Comparison of ENCODE assay signal across 8 mouse cellular contexts in the genomic region with DNA sequence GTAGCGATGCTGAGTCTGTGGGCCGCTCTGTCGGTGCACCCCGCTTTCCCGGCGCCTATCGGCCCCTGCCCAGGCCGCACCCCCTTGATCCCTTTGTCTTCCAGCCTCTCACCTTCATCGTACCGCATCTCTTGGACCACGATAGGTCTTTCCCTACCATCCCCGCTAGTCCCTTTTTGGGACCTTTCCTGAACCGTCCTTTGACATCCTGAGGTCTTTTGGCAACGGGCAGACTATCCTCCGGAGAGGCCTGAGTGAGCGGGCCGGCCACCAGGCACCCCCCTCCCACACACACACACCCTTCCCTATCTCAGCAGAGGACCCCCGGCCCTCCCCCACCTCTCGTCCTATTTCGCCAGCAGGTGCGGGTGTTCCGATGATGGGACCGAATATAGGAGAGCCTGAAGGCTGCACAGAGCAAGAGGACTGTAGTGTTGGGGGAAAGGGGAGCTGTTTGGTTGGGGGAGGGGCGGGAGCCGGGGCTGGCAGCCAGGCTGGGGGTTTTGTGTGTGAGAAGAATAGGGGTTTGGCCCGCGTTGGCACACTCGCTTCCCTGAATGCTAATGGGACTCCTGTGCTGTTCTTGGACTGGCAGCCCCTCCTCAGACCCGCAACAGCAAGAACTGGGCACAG. TPM values are rescaled to one million over a fixed set of nuclear protein-coding genes. Genes with fewer than 3 reads are reported as not detected.
DNase-seq lines count a peak whose midpoint lies in the region; ATAC-seq and TF ChIP-seq lines count a peak whose summit lies in the region.

A gene (minus strand): TSS at position 419 of the 633 bp plus-strand sequence.

- H3K27ac ChIP-seq in forebrain, embryonic 16.5 days (ENCODE audit: low read length) = peak within 1 kb of the TSS; percentile 61
- H3K27ac ChIP-seq in liver, postnatal 0 days (ENCODE audit: low read depth) = no peak within 1 kb of the TSS

- H3K9ac ChIP-seq in forebrain, embryonic 16.5 days (replicated peaks; ENCODE audit: low read depth, low read length) = peak within 1 kb of the TSS; percentile 73
- no peak within 1 kb of the TSS for H3K9ac ChIP-seq in liver, postnatal 0 days (replicated peaks)

- intact Hi-C loops in left cerebral cortex, postnatal 4 days (cut with DNase I) = loop anchor here (10.0 kb wide), 1 partner anchor 281 kb away; no protein-coding TSS in a partner anchor
- intact Hi-C loops in left cerebral cortex, postnatal 25 days (cut with DNase I) = loop anchor here (10.0 kb wide), 1 partner anchor 281 kb away; no protein-coding TSS in a partner anchor

- DNase-seq in left cerebral cortex, postnatal 4 days = peak; percentile 78
- DNase-seq in left cerebral cortex, postnatal 25 days (ENCODE audit: low spot score in 2 of 2) = no peak
- peak; percentile 40 for DNase-seq in embryo, embryonic 11 days
- peak; percentile 11 for DNase-seq in liver, postnatal 0 days
- no peak for DNase-seq in thymus, postnatal 10 days (ENCODE audit: low spot score in 2 of 2)

- H3K4me3 ChIP-seq in forebrain, embryonic 16.5 days (replicated peaks; ENCODE audit: low read length) = peak within 1 kb of the TSS; percentile 63
- H3K4me3 ChIP-seq in liver, postnatal 0 days (ENCODE audit: low read depth, low read length) = peak within 1 kb of the TSS; percentile 30

- H3K36me3 ChIP-seq in forebrain, embryonic 16.5 days (ENCODE audit: control insufficient read depth, insufficient read depth) = no peaks in the 10 kb centered on the region
- H3K36me3 ChIP-seq in liver, postnatal 0 days (replicated peaks; ENCODE audit: insufficient read depth, low read length) = no peaks in the 10 kb centered on the region

- H3K4me2 ChIP-seq in forebrain, embryonic 16.5 days (ENCODE audit: low read length) = peak within 1 kb of the TSS; percentile 76
- H3K4me2 ChIP-seq in liver, postnatal 0 days (ENCODE audit: low read depth, low read length) = peak within 1 kb of the TSS; percentile 60

- H3K4me1 ChIP-seq in forebrain, embryonic 16.5 days (replicated peaks; ENCODE audit: control insufficient read depth, insufficient read depth, low read length) = peaks cover 44% of the 10 kb centered on the region
- H3K4me1 ChIP-seq in liver, postnatal 0 days (ENCODE audit: insufficient read depth) = peaks cover 15% of the 10 kb centered on the region

- TF ChIP-seq EP300 in liver, postnatal 0 days (IDR thresholded peaks at IDR 0.05; ENCODE audit: low read depth) = no peak

- H3K9me3 ChIP-seq in forebrain, embryonic 16.5 days (ENCODE audit: control insufficient read depth, low read length) = no peaks in the 10 kb centered on the region
- no peaks in the 10 kb centered on the region for H3K9me3 ChIP-seq in liver, postnatal 0 days (ENCODE audit: low read length)

- TF ChIP-seq CTCF in liver, postnatal 0 days (IDR thresholded peaks at IDR 0.05; ENCODE audit: low read depth) = no peak

- ATAC-seq in forebrain, embryonic 16.5 days = peak; percentile 73
- no peak for ATAC-seq in liver, postnatal 0 days
- ATAC-seq in erythroblast, adult 5-6 weeks (replicated peaks; ENCODE audit: low FRiP score, poor library complexity, severe bottlenecking) = no peak
- no peak for ATAC-seq in erythroid progenitor cell, adult 5-6 weeks (replicated peaks; ENCODE audit: low FRiP score, poor library complexity, severe bottlenecking)

- H3K27me3 ChIP-seq in forebrain, embryonic 16.5 days (replicated peaks; ENCODE audit: control insufficient read depth, insufficient read depth, low read length) = no peaks in the 10 kb centered on the region
- H3K27me3 ChIP-seq in liver, postnatal 0 days (ENCODE audit: insufficient read depth, low read length) = peaks cover 56% of the 10 kb centered on the region

- under 1% methylated on average over 29 of the region's 29 CpGs for WGBS in forebrain, embryonic 16.5 days
- 3% methylated on average over 28 of the region's 29 CpGs for WGBS in liver, postnatal 0 days (ENCODE audit: insufficient replicate concordance)

RNA-seq across cellular contexts. Expression of the gene that starts here (rescaled TPM):
- total RNA-seq in left cerebral cortex, postnatal 4 days (2021) = 1 to 10 TPM; 1.6 to 2.6 TPM
- 1 to 10 TPM; 2.0 TPM for total RNA-seq in left cerebral cortex, postnatal 25 days (2021)
- 2.8 TPM in 2 replicates for polyA plus RNA-seq in forebrain, embryonic 16.5 days (2015; fragmentation: Nextera tagmentation; extraction: Ambion mirVana)
- not detected in 2 replicates for polyA plus RNA-seq in liver, postnatal 0 days (2015; fragmentation: Nextera tagmentation; extraction: Ambion mirVana)
- not detected in 2 replicates for total RNA-seq in erythroblast, adult 5-6 weeks (2015; ENCODE audit: low replicate concordance)
- total RNA-seq in erythroblast, adult 5-6 weeks (2017; ENCODE audit: low replicate concordance) = not detected in 2 replicates
- not detected in 2 replicates for total RNA-seq in erythroid progenitor cell, adult 5-6 weeks (2015; ENCODE audit: low replicate concordance)
- total RNA-seq in erythroid progenitor cell, adult 5-6 weeks (2017; ENCODE audit: low replicate concordance) = not detected in 2 replicates

Comparison
In these comparisons a context has a peak if more than half of its experiments do, and no peak if none do; other contexts are left out.
1. DNase-seq: peak in left cerebral cortex, postnatal 4 days (single experiment) and embryo, embryonic 11 days (single experiment); none in left cerebral cortex, postnatal 25 days (0 of 2) and thymus, postnatal 10 days (0 of 2).
2. Peak in DNase-seq, H3K4me3 ChIP-seq and H3K4me2 ChIP-seq in liver, postnatal 0 days; RNA of the gene not detected or under 1 TPM.